Mouse (Mus musculus) olfactory bulb, adult 2 months (tissue): Measurements from ENCODE around the gene Crebl2.

Source experiments
- CTCF ChIP-seq: fragments of 200-500 bp; IDR thresholded peaks from 2 replicates; pipeline ENCODE4 v1.5.1; 2012; ENCODE audit warnings: low read depth, mild to moderate bottlenecking, low read length, moderate library complexity; ENCODE audit not compliant: insufficient read depth
- POLR2A ChIP-seq: fragments of 200-500 bp; IDR thresholded peaks from 2 replicates; pipeline ENCODE4 v1.6.1; 2012; ENCODE audit warnings: mild to moderate bottlenecking, low read depth, low read length, moderate library complexity; ENCODE audit not compliant: insufficient read depth

GRCm38 (mm10) chr6:134793911-134794520 lies 35.9 kb upstream of the Crebl2 start:
- TF ChIP-seq CTCF (peak; percentile 81), POLR2A (no peak)
